Mouse (Mus musculus): ENCODE measurements around the gene Gm3676. TPM values are rescaled to one million over a fixed set of nuclear protein-coding genes. Genes with fewer than 3 reads are reported as not detected.
"Not testable (repeated sequence)": the region's sequence is repeated elsewhere in the genome, so short reads cannot be mapped to it uniquely, and the experiment has no call there.

Gene Gm3676
- not detected in 2 replicates for polyA plus RNA-seq (2012)

DNA sequence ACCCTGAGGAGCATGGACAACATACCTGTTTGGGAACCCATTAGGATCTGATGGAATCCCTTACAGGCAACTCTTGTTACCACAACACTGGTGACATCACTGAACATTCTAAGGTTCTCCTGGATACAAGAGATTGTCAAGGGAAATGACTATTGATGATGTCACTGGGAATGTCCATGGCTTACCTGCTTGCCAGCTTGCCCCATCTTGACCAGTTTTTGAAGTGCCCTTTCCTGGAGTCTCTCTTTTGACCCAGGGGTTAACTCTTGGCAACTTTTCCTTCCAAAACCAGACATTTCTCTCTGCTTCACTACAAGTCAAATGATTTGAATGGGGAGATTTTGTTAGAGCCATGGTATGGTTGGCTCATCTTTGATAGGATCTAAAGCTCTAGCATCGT is at the start of gene Gm3676:
Gene Gm3676 (minus strand): TSS at position 101 of the 400 bp plus-strand sequence.
- H3K4me1 ChIP-seq (ENCODE audit: control insufficient read depth); H3K27me3 ChIP-seq (ENCODE audit: control insufficient read depth); H3K9me3 ChIP-seq (ENCODE audit: control insufficient read depth, low read length); H3K4me3 ChIP-seq (replicated peaks); H3K36me3 ChIP-seq (ENCODE audit: control insufficient read depth): not testable (repeated sequence)

DNA sequence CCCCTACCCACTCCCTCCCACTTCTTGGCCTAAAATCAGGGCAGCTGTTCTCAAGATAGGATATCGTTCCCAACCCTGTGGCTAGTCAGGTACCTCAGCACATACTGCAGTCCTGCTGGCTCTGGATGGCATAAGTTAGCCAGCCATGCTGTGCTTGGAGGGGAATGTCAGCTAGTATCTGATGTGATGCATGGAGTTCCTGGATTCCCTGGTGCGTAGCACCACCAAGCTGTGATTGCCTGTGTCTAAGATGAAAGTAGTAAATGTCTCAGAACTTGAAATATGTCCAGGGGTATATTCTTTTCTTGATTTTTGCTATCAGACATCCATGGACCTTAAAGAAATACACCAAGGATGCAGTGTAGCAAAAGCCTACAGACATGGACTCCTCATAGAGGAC is 1.9 kb upstream of the Gm3676 start:
- H3K4me1 ChIP-seq (ENCODE audit: control insufficient read depth); H3K9me3 ChIP-seq (ENCODE audit: control insufficient read depth, low read length); H3K36me3 ChIP-seq (ENCODE audit: control insufficient read depth); H3K27me3 ChIP-seq (ENCODE audit: control insufficient read depth); H3K4me3 ChIP-seq (replicated peaks): not testable (repeated sequence)

DNA sequence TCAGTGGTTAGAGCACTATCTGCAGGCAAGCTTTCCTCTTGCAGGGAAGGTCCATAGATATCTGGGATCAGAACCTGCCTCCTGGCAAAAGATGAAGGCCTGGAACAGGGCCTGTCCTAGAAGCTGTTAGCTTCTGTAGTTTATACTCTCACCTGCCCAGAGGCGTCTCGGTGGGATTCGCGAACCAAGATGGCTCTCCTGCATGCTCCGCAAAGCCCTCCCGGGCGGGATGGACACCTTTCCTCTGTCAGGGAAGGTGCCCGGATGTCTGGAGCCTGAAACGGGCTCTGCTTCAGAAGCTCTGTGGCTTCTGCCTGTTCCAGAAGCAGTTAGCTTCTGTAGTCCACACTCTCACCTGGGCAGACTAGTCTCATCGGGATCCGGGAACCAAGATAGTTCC is 16.1 kb downstream of the Gm3676 start:
- H3K4me3 ChIP-seq (replicated peaks); H3K27me3 ChIP-seq (ENCODE audit: control insufficient read depth); H3K36me3 ChIP-seq (ENCODE audit: control insufficient read depth); H3K4me1 ChIP-seq (ENCODE audit: control insufficient read depth); H3K9me3 ChIP-seq (ENCODE audit: control insufficient read depth, low read length): not testable (repeated sequence)

GRCm38 (mm10) chr14:41624512-41624911 is 21.8 kb downstream of the Gm3676 start, which contains the start of gene Gm3072:
Gene Gm3072 (minus strand): TSS chr14:41624612.
- H3K4me1 ChIP-seq (ENCODE audit: control insufficient read depth); H3K4me3 ChIP-seq (replicated peaks); H3K36me3 ChIP-seq (ENCODE audit: control insufficient read depth); H3K27me3 ChIP-seq (ENCODE audit: control insufficient read depth); H3K9me3 ChIP-seq (ENCODE audit: control insufficient read depth, low read length): not testable (repeated sequence)

GRCm38 (mm10) chr14:41622535-41622934 is 23.8 kb downstream of the Gm3676 start:
- H3K36me3 ChIP-seq (ENCODE audit: control insufficient read depth); H3K9me3 ChIP-seq (ENCODE audit: control insufficient read depth, low read length); H3K4me3 ChIP-seq (replicated peaks); H3K4me1 ChIP-seq (ENCODE audit: control insufficient read depth); H3K27me3 ChIP-seq (ENCODE audit: control insufficient read depth): not testable (repeated sequence)

DNA sequence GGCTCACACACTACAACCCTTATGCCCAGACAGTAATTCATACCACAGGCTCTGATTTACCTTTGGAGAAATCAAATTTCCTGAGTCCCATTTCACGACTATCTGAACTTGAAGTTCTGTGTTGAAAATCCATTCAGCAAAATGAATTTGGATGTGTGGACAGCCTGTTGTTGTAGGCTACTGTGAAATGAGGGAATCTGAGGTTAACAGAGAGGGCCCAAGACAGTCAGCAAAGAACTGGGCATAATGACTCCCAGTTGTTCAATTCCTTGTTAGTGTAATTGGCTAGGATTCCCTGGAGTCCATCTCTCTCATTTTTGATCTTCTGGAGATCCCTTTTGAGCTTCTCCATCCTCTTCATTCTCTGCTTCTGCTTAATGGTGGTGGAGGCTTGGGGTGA is 35.6 kb downstream of the Gm3676 start:
- H3K9me3 ChIP-seq (ENCODE audit: control insufficient read depth, low read length); H3K36me3 ChIP-seq (ENCODE audit: control insufficient read depth); H3K4me1 ChIP-seq (ENCODE audit: control insufficient read depth); H3K27me3 ChIP-seq (ENCODE audit: control insufficient read depth); H3K4me3 ChIP-seq (replicated peaks): not testable (repeated sequence)

- not testable (repeated sequence) for H3K4me3 ChIP-seq (replicated peaks); H3K27me3 ChIP-seq (ENCODE audit: control insufficient read depth); H3K4me1 ChIP-seq (ENCODE audit: control insufficient read depth); H3K9me3 ChIP-seq (ENCODE audit: control insufficient read depth, low read length); H3K36me3 ChIP-seq (ENCODE audit: control insufficient read depth)
Measured at GRCm38 (mm10) chr14:41600935-41601334, 45.4 kb downstream of the Gm3676 start.

Other genes starting within 250 kb of the Gm3676 start
- gene Gm6482, start 238.2 kb downstream of the Gm3676 start, polyA plus RNA-seq (2012): not detected in 2 replicates
- gene Gm7954, start 193.0 kb downstream of the Gm3676 start, polyA plus RNA-seq (2012): not detected in 2 replicates
- gene Gm3486, start 157.0 kb downstream of the Gm3676 start, polyA plus RNA-seq (2012): not detected in 2 replicates
- not detected in 2 replicates for gene Gm7970, start 90.9 kb downstream of the Gm3676 start, polyA plus RNA-seq (2012)
- gene 1700049E17Rik2, start 73.3 kb downstream of the Gm3676 start, polyA plus RNA-seq (2012): not detected in 2 replicates
- gene Gm3072, start 21.9 kb downstream of the Gm3676 start, polyA plus RNA-seq (2012): not detected in 2 replicates
- gene Gm8068, start 55.4 kb upstream of the Gm3676 start, polyA plus RNA-seq (2012): not detected in 2 replicates
- gene Gm7929, start 104.1 kb upstream of the Gm3676 start, polyA plus RNA-seq (2012): not detected in 2 replicates
- gene Gm47189, start 126.0 kb upstream of the Gm3676 start, polyA plus RNA-seq (2012): not detected in 2 replicates